Mouse (Mus musculus) ES-E14 (cell line): ENCODE measurements at regions not wholly inside any gene's neighbourhood (a gene's known extent, or its start where the extent isn't known, plus 50 kb on each side); places are given as distances from the start of the nearest gene placed in this dataset.

ENCODE experiments used
- CHD2 ChIP-seq: IDR thresholded peaks from 2 replicates; pipeline ENCODE4 v1.6.1; 2014; ENCODE audit warnings: mild to moderate bottlenecking, low read depth, low read length, inconsistent platforms
- HCFC1 ChIP-seq: IDR thresholded peaks from 2 replicates; pipeline ENCODE4 v1.6.1; 2012; ENCODE audit warnings: low read length, inconsistent platforms, borderline replicate concordance; ENCODE audit not compliant: insufficient read depth
- MAFK ChIP-seq: IDR thresholded peaks from 2 replicates; pipeline ENCODE4 v1.6.1; 2014; ENCODE audit warnings: mild to moderate bottlenecking, low read depth, low read length, inconsistent platforms; ENCODE audit not compliant: insufficient read depth
- ZC3H11A ChIP-seq: IDR thresholded peaks from 2 replicates; pipeline ENCODE4 v1.6.1; 2012; ENCODE audit warnings: low read depth, mild to moderate bottlenecking, inconsistent platforms, low read length, borderline replicate concordance
- ZNF384 ChIP-seq: IDR thresholded peaks from 2 replicates; pipeline ENCODE4 v1.6.1; 2012; ENCODE audit warnings: low read depth, low read length, inconsistent platforms

DNA sequence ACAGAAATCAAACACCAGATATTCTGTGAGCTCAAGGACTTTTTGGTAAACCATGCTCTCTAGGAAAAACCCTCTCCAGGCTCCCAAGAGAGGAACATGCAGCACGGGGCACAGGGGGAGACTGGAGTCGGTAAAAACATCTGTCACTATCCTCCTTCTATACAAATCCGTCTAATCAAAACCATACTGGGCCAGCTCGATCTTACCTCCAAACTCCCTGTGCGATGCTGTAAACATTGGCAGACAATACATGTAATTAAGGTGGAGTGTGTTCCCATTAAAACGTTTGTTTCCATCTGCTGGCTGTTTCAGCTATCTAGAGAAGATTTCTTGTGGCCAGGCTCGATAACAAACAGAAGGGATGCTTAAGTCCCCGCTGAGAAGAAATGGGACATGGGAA, 262.9 kb upstream of the Sox9 start:
- TF ChIP-seq ZC3H11A (no peak), MAFK (no peak), CHD2 (no peak), ZNF384 (no peak), HCFC1 (no peak)
